Mouse (Mus musculus): Measurements from ENCODE around the gene D7Ertd443e. TPM values are rescaled to one million over a fixed set of nuclear protein-coding genes. Genes with fewer than 3 reads are reported as not detected.

Gene D7Ertd443e
- polyA plus RNA-seq (2015; fragmentation: Nextera tagmentation; extraction: Ambion mirVana) = 0.20 and 0.21 TPM in 2 replicates

DNA sequence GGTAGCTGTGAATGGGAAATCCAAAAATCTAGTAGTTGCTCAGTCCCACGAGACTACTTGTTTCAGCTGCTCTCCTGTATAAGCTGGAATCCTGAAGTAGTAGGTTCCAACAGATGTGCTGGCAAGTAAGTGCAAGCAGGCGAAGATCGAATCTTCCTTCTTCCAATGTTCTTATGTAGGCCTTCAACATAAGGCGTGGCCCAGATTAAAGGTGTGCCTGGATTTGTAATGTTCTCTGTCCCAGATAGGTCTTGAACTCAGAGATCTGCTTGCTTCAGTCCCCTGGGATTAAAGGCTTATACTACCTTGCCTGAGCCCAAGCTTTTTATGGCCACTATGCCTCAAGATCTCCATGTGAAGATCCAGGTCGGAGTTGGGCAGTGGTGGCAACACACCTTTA is at the start of gene D7Ertd443e:
Gene D7Ertd443e, minus strand, starts transcription at position 101 of the 400 bp plus-strand sequence.
- H3K9me3 ChIP-seq (ENCODE audit: control insufficient read depth, low read length) = no peaks in the 10 kb centered on the region
- H3K27ac ChIP-seq (ENCODE audit: low read length) = no peak within 1 kb of the TSS
- H3K9ac ChIP-seq (ENCODE audit: low read length) = no peak within 1 kb of the TSS
- H3K27me3 ChIP-seq (ENCODE audit: control insufficient read depth, insufficient read depth, low read depth, low read length) = no peaks in the 10 kb centered on the region
- no peak within 1 kb of the TSS for H3K4me3 ChIP-seq (ENCODE audit: low read length)
- H3K36me3 ChIP-seq (ENCODE audit: control insufficient read depth, insufficient read depth, low read length) = no peaks in the 10 kb centered on the region
- no peak for ATAC-seq (ENCODE audit: low read depth)
- H3K4me2 ChIP-seq (ENCODE audit: low read depth, low read length) = no peak within 1 kb of the TSS
- H3K4me1 ChIP-seq (replicated peaks; ENCODE audit: control insufficient read depth, insufficient read depth, low read length) = peaks cover 12% of the 10 kb centered on the region
- WGBS = 86% methylated on average over 5 of the region's 5 CpGs

DNA sequence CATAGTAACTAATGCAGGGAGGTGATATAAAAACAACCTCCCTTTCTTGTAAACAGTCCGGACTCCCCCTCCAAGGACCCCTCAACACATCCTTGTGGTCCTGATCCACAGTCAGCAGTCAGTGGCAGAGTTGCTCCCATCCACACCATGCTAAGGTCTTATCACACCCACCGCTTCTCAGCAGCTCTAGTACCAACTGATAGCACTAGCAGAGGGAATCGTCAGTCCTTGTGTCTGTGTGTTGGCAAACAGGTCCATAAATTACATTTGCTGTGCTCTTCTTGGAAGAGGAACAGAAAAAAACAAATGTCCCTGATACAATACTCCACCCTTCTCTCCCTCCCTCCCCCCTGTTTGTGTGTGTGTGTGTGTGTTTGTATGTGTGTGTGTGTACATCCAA is 46.2 kb upstream of the D7Ertd443e start:
- no peak for ATAC-seq (ENCODE audit: low read depth)
- H3K9me3 ChIP-seq (ENCODE audit: control insufficient read depth, low read length) = no peaks in the 10 kb centered on the region
- H3K9ac ChIP-seq (ENCODE audit: low read length) = no peak overlapping the region
- no peaks in the 10 kb centered on the region for H3K27me3 ChIP-seq (ENCODE audit: control insufficient read depth, insufficient read depth, low read depth, low read length)
- H3K36me3 ChIP-seq (ENCODE audit: control insufficient read depth, insufficient read depth, low read length) = no peaks in the 10 kb centered on the region
- no peaks in the 10 kb centered on the region for H3K4me1 ChIP-seq (replicated peaks; ENCODE audit: control insufficient read depth, insufficient read depth, low read length)
- no peak overlapping the region for H3K27ac ChIP-seq (ENCODE audit: low read length)
- WGBS = 77% methylated on average over 3 of the region's 3 CpGs
- no peak overlapping the region for H3K4me3 ChIP-seq (ENCODE audit: low read length)
- H3K4me2 ChIP-seq (ENCODE audit: low read depth, low read length) = no peak overlapping the region

DNA sequence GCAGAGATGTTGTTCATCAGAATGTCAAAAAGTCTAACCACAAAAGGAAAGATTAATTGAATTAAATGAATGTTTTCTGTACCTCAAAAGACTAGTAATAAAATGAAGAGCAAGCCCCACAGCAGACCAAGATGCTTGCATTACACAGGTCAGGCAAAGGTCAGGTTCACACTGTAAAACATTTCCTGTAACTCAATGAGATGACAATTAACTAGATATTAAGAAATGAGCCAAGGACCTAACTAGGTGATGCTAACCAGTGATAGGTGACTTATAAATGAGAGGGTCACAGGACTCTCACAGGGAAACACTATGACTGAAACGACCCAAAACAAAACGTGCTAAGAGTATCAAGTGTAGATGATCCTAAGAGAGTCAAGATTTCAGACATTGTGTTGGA is 43.2 kb upstream of the D7Ertd443e start:
- Histone ChIP-seq H3K9me3 (ENCODE audit: control insufficient read depth, low read length) (no peaks in the 10 kb centered on the region), H3K4me3 (ENCODE audit: low read length) (no peak overlapping the region), H3K4me1 (replicated peaks; ENCODE audit: control insufficient read depth, insufficient read depth, low read length) (no peaks in the 10 kb centered on the region), H3K27ac (ENCODE audit: low read length) (no peak overlapping the region), H3K9ac (ENCODE audit: low read length) (no peak overlapping the region), H3K4me2 (ENCODE audit: low read depth, low read length) (no peak overlapping the region), H3K27me3 (ENCODE audit: control insufficient read depth, insufficient read depth, low read depth, low read length) (no peaks in the 10 kb centered on the region), H3K36me3 (ENCODE audit: control insufficient read depth, insufficient read depth, low read length) (no peaks in the 10 kb centered on the region)
- WGBS = 80% methylated on average over 2 of the region's 2 CpGs
- no peak for ATAC-seq (ENCODE audit: low read depth)

DNA sequence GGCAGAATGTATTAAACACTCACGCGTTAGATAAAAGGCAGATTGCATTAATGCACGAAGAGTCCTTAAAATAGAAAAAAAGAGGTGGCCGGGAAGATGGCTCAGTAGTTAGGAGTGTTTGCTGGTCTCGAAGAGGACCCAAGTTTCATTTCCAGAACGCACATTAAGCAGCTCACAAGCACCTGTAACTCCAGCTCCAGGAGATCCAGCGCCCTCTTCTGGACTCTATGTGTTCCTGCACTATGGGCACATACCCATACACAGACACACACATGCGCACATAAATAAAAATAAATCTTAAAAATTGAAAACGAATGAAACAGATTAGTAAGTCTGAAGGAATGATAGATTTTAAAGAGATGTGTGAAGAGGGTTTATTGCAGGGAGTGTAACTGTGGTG is 29.6 kb upstream of the D7Ertd443e start:
- H3K27me3 ChIP-seq (ENCODE audit: control insufficient read depth, insufficient read depth, low read depth, low read length) = no peaks in the 10 kb centered on the region
- H3K36me3 ChIP-seq (ENCODE audit: control insufficient read depth, insufficient read depth, low read length) = no peaks in the 10 kb centered on the region
- no peak overlapping the region for H3K4me2 ChIP-seq (ENCODE audit: low read depth, low read length)
- no peaks in the 10 kb centered on the region for H3K4me1 ChIP-seq (replicated peaks; ENCODE audit: control insufficient read depth, insufficient read depth, low read length)
- 92% methylated on average over 9 of the region's 9 CpGs for WGBS
- H3K9ac ChIP-seq (ENCODE audit: low read length) = no peak overlapping the region
- no peak overlapping the region for H3K4me3 ChIP-seq (ENCODE audit: low read length)
- no peak for ATAC-seq (ENCODE audit: low read depth)
- no peak overlapping the region for H3K27ac ChIP-seq (ENCODE audit: low read length)
- H3K9me3 ChIP-seq (ENCODE audit: control insufficient read depth, low read length) = no peaks in the 10 kb centered on the region

GRCm38 (mm10) chr7:134414005-134414690 is 28.7 kb upstream of the D7Ertd443e start:
- no peaks in the 10 kb centered on the region for H3K4me1 ChIP-seq (replicated peaks; ENCODE audit: control insufficient read depth, insufficient read depth, low read length)
- H3K36me3 ChIP-seq (ENCODE audit: control insufficient read depth, insufficient read depth, low read length) = no peaks in the 10 kb centered on the region
- H3K4me2 ChIP-seq (ENCODE audit: low read depth, low read length) = no peak overlapping the region
- no peak for ATAC-seq (ENCODE audit: low read depth)
- 30% methylated on average over 14 of the region's 14 CpGs for WGBS
- H3K4me3 ChIP-seq (ENCODE audit: low read length) = no peak overlapping the region
- H3K27me3 ChIP-seq (ENCODE audit: control insufficient read depth, insufficient read depth, low read depth, low read length) = no peaks in the 10 kb centered on the region
- H3K27ac ChIP-seq (ENCODE audit: low read length) = no peak overlapping the region
- no peak overlapping the region for H3K9ac ChIP-seq (ENCODE audit: low read length)
- H3K9me3 ChIP-seq (ENCODE audit: control insufficient read depth, low read length) = no peaks in the 10 kb centered on the region

DNA sequence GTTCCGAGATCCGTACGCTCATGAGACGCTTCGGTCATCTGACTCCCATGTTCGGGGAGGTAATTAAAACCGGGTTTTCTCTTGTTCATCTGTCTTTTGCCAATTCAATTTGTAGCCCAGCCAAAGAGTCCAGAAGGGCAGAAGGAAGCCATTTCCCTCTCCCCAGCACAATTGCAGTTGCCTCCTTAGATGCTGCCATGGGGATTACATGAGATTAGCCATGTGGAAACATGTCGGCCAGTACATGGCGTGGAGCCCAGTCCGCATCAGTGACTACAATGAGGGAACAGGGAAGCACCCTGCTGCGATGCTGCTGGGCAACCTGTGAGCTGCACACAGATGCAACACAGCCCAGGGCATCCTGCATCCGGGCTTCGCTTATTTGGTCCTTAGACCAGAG is 23.2 kb upstream of the D7Ertd443e start:
- no peak overlapping the region for H3K27ac ChIP-seq (ENCODE audit: low read length)
- H3K36me3 ChIP-seq (ENCODE audit: control insufficient read depth, insufficient read depth, low read length) = no peaks in the 10 kb centered on the region
- H3K4me3 ChIP-seq (ENCODE audit: low read length) = no peak overlapping the region
- 86% methylated on average over 13 of the region's 13 CpGs for WGBS
- ATAC-seq (ENCODE audit: low read depth) = no peak
- no peak overlapping the region for H3K4me2 ChIP-seq (ENCODE audit: low read depth, low read length)
- H3K9me3 ChIP-seq (ENCODE audit: control insufficient read depth, low read length) = no peaks in the 10 kb centered on the region
- H3K4me1 ChIP-seq (replicated peaks; ENCODE audit: control insufficient read depth, insufficient read depth, low read length) = no peaks in the 10 kb centered on the region
- no peak overlapping the region for H3K9ac ChIP-seq (ENCODE audit: low read length)
- H3K27me3 ChIP-seq (ENCODE audit: control insufficient read depth, insufficient read depth, low read depth, low read length) = no peaks in the 10 kb centered on the region

GRCm38 (mm10) chr7:134400746-134401145 is 15.3 kb upstream of the D7Ertd443e start:
- H3K27ac ChIP-seq (ENCODE audit: low read length) = no peak overlapping the region
- no peak for ATAC-seq (ENCODE audit: low read depth)
- no peak overlapping the region for H3K4me2 ChIP-seq (ENCODE audit: low read depth, low read length)
- H3K27me3 ChIP-seq (ENCODE audit: control insufficient read depth, insufficient read depth, low read depth, low read length) = no peaks in the 10 kb centered on the region
- no peaks in the 10 kb centered on the region for H3K9me3 ChIP-seq (ENCODE audit: control insufficient read depth, low read length)
- H3K36me3 ChIP-seq (ENCODE audit: control insufficient read depth, insufficient read depth, low read length) = no peaks in the 10 kb centered on the region
- WGBS = 80% methylated on average over 2 of the region's 2 CpGs
- H3K9ac ChIP-seq (ENCODE audit: low read length) = no peak overlapping the region
- H3K4me1 ChIP-seq (replicated peaks; ENCODE audit: control insufficient read depth, insufficient read depth, low read length) = no peaks in the 10 kb centered on the region
- H3K4me3 ChIP-seq (ENCODE audit: low read length) = no peak overlapping the region

GRCm38 (mm10) chr7:134396769-134397168 is 11.3 kb upstream of the D7Ertd443e start:
- ATAC-seq (ENCODE audit: low read depth) = no peak
- no peaks in the 10 kb centered on the region for H3K36me3 ChIP-seq (ENCODE audit: control insufficient read depth, insufficient read depth, low read length)

GRCm38 (mm10) chr7:134382791-134383190 is 2.7 kb downstream of the D7Ertd443e start:
- Histone ChIP-seq H3K27me3 (ENCODE audit: control insufficient read depth, insufficient read depth, low read depth, low read length) (no peaks in the 10 kb centered on the region), H3K9me3 (ENCODE audit: control insufficient read depth, low read length) (no peaks in the 10 kb centered on the region), H3K4me3 (ENCODE audit: low read length) (no peak overlapping the region), H3K9ac (ENCODE audit: low read length) (no peak overlapping the region), H3K36me3 (ENCODE audit: control insufficient read depth, insufficient read depth, low read length) (no peaks in the 10 kb centered on the region), H3K4me1 (replicated peaks; ENCODE audit: control insufficient read depth, insufficient read depth, low read length) (peaks cover 13% of the 10 kb centered on the region), H3K4me2 (ENCODE audit: low read depth, low read length) (no peak overlapping the region), H3K27ac (ENCODE audit: low read length) (no peak overlapping the region)
- 71% methylated on average over 3 of the region's 3 CpGs for WGBS
- ATAC-seq (ENCODE audit: low read depth) = no peak

More at GRCm38 (mm10) chr7:134396769-134397168, 11.3 kb upstream of the D7Ertd443e start:
- H3K9me3 ChIP-seq (ENCODE audit: control insufficient read depth, low read length) = no peaks in the 10 kb centered on the region
- H3K9ac ChIP-seq (ENCODE audit: low read length) = no peak overlapping the region
- no peak overlapping the region for H3K4me3 ChIP-seq (ENCODE audit: low read length)
- no peak overlapping the region for H3K4me2 ChIP-seq (ENCODE audit: low read depth, low read length)
- 82% methylated on average over 8 of the region's 8 CpGs for WGBS
- no peaks in the 10 kb centered on the region for H3K4me1 ChIP-seq (replicated peaks; ENCODE audit: control insufficient read depth, insufficient read depth, low read length)
- H3K27ac ChIP-seq (ENCODE audit: low read length) = no peak overlapping the region
- no peaks in the 10 kb centered on the region for H3K27me3 ChIP-seq (ENCODE audit: control insufficient read depth, insufficient read depth, low read depth, low read length)
